Mouse (Mus musculus): ENCODE results near the gene Prss57. TPM values are rescaled to one million over a fixed set of nuclear protein-coding genes. Genes with fewer than 3 reads are reported as not detected.

Prss57 gene
- polyA plus RNA-seq, 1 experiment from 2014 or later: 7.1 TPM

GRCm38 (mm10) chr10:79793738-79794490, 3.2 kb upstream of the Prss57 start:
- peak overlapping the region; percentile 53 for H3K9ac ChIP-seq
- peaks cover 53% of the 10 kb centered on the region for H3K4me1 ChIP-seq (replicated peaks)
- ATAC-seq (ENCODE audit: insufficient read depth): no peak
- H3K4me2 ChIP-seq: peak overlapping the region; percentile 85
- H3K36me3 ChIP-seq (replicated peaks): no peaks in the 10 kb centered on the region
- H3K4me3 ChIP-seq (replicated peaks): peak overlapping the region; percentile 64
- no peaks in the 10 kb centered on the region for H3K9me3 ChIP-seq (replicated peaks)
- WGBS (ENCODE audit: insufficient replicate concordance): 8% methylated on average over 38 of the region's 38 CpGs
- H3K27me3 ChIP-seq: peaks cover 23% of the 10 kb centered on the region
- H3K27ac ChIP-seq (replicated peaks): peak overlapping the region; percentile 33; the same call in 1 of the 2 replicates

GRCm38 (mm10) chr10:79793051-79793737, 2.4 kb upstream of the Prss57 start, which contains the start of gene Palm:
TSS of gene Palm (plus strand) at chr10:79793572.
- peak within 1 kb of the TSS; percentile 53 for H3K9ac ChIP-seq
- ATAC-seq (ENCODE audit: insufficient read depth): peak; percentile 36; the same call in 1 of the 2 replicates
- WGBS (ENCODE audit: insufficient replicate concordance): 4% methylated on average over 51 of the region's 51 CpGs
- peak within 1 kb of the TSS; percentile 64 for H3K4me3 ChIP-seq (replicated peaks)
- peak within 1 kb of the TSS; percentile 33; the same call in 1 of the 2 replicates for H3K27ac ChIP-seq (replicated peaks)
- no peaks in the 10 kb centered on the region for H3K9me3 ChIP-seq (replicated peaks)
- H3K36me3 ChIP-seq (replicated peaks): no peaks in the 10 kb centered on the region
- peaks cover 23% of the 10 kb centered on the region for H3K27me3 ChIP-seq
- peaks cover 49% of the 10 kb centered on the region for H3K4me1 ChIP-seq (replicated peaks)
- peak within 1 kb of the TSS; percentile 85 for H3K4me2 ChIP-seq

- no peaks in the 10 kb centered on the region for H3K9me3 ChIP-seq (replicated peaks)
- no peak overlapping the region for H3K27ac ChIP-seq (replicated peaks)
- H3K36me3 ChIP-seq (replicated peaks): no peaks in the 10 kb centered on the region
- H3K9ac ChIP-seq: no peak overlapping the region
- 66% methylated on average over 5 of the region's 5 CpGs for WGBS (ENCODE audit: insufficient replicate concordance)
- peaks cover 42% of the 10 kb centered on the region for H3K4me1 ChIP-seq (replicated peaks)
- ATAC-seq (ENCODE audit: insufficient read depth): no peak
- H3K4me3 ChIP-seq (replicated peaks): no peak overlapping the region
- H3K27me3 ChIP-seq: peaks cover 23% of the 10 kb centered on the region
- no peak overlapping the region; the same call in 1 of the 2 replicates for H3K4me2 ChIP-seq
Measured at GRCm38 (mm10) chr10:79792339-79793040, 1.7 kb upstream of the Prss57 start.

- no peaks in the 10 kb centered on the region for H3K36me3 ChIP-seq (replicated peaks)
- no peak for ATAC-seq (ENCODE audit: insufficient read depth)
- H3K4me2 ChIP-seq: no peak overlapping the region
- 54% methylated on average over 2 of the region's 2 CpGs for WGBS (ENCODE audit: insufficient replicate concordance)
- H3K9me3 ChIP-seq (replicated peaks): no peaks in the 10 kb centered on the region
- peaks cover 24% of the 10 kb centered on the region for H3K4me1 ChIP-seq (replicated peaks)
- peaks cover 18% of the 10 kb centered on the region for H3K27me3 ChIP-seq
- H3K27ac ChIP-seq (replicated peaks): 0 out of 2 replicates have a peak overlapping the region, but pooled peaks have one; percentile 42
- no peak overlapping the region for H3K9ac ChIP-seq
- no peak overlapping the region for H3K4me3 ChIP-seq (replicated peaks)
Measured at GRCm38 (mm10) chr10:79789581-79789980, 1.2 kb downstream of the Prss57 start.

GRCm38 (mm10) chr10:79788386-79789158, 2.2 kb downstream of the Prss57 start:
- H3K36me3 ChIP-seq (replicated peaks): no peaks in the 10 kb centered on the region
- 14% methylated on average over 7 of the region's 7 CpGs for WGBS (ENCODE audit: insufficient replicate concordance)
- H3K27ac ChIP-seq (replicated peaks): 0 out of 2 replicates have a peak overlapping the region, but pooled peaks have one; percentile 42
- no peak overlapping the region for H3K4me3 ChIP-seq (replicated peaks)
- peaks cover 15% of the 10 kb centered on the region for H3K4me1 ChIP-seq (replicated peaks)
- 0 out of 2 replicates have a peak overlapping the region, but pooled peaks have one; percentile 1 for H3K4me2 ChIP-seq
- ATAC-seq (ENCODE audit: insufficient read depth): no peak
- H3K27me3 ChIP-seq: peaks cover 13% of the 10 kb centered on the region
- no peaks in the 10 kb centered on the region for H3K9me3 ChIP-seq (replicated peaks)
- H3K9ac ChIP-seq: no peak overlapping the region

GRCm38 (mm10) chr10:79783920-79784800, 6.6 kb downstream of the Prss57 start:
- H3K4me2 ChIP-seq: no peak overlapping the region
- H3K27ac ChIP-seq (replicated peaks): no peak overlapping the region
- H3K9me3 ChIP-seq (replicated peaks): no peaks in the 10 kb centered on the region
- no peak overlapping the region for H3K4me3 ChIP-seq (replicated peaks)
- 51% methylated on average over 27 of the region's 27 CpGs for WGBS (ENCODE audit: insufficient replicate concordance)
- ATAC-seq (ENCODE audit: insufficient read depth): no peak
- no peak overlapping the region for H3K9ac ChIP-seq
- H3K36me3 ChIP-seq (replicated peaks): no peaks in the 10 kb centered on the region
- H3K27me3 ChIP-seq: peaks cover 51% of the 10 kb centered on the region
- peaks cover 28% of the 10 kb centered on the region for H3K4me1 ChIP-seq (replicated peaks)

- no peak overlapping the region for H3K27ac ChIP-seq (replicated peaks)
- no peak overlapping the region for H3K4me2 ChIP-seq
- H3K27me3 ChIP-seq: peaks cover 62% of the 10 kb centered on the region
- peaks cover 25% of the 10 kb centered on the region for H3K4me1 ChIP-seq (replicated peaks)
- no peak for ATAC-seq (ENCODE audit: insufficient read depth)
- no peaks in the 10 kb centered on the region for H3K9me3 ChIP-seq (replicated peaks)
- 52% methylated on average over 7 of the region's 7 CpGs for WGBS (ENCODE audit: insufficient replicate concordance)
- no peak overlapping the region for H3K4me3 ChIP-seq (replicated peaks)
- H3K36me3 ChIP-seq (replicated peaks): no peaks in the 10 kb centered on the region
- H3K9ac ChIP-seq: no peak overlapping the region
Measured at GRCm38 (mm10) chr10:79783050-79783449, 7.7 kb downstream of the Prss57 start.

GRCm38 (mm10) chr10:79781956-79782355, 8.8 kb downstream of the Prss57 start:
- peaks cover 32% of the 10 kb centered on the region for H3K4me1 ChIP-seq (replicated peaks)
- H3K9me3 ChIP-seq (replicated peaks): no peaks in the 10 kb centered on the region
- H3K9ac ChIP-seq: no peak overlapping the region
- H3K36me3 ChIP-seq (replicated peaks): no peaks in the 10 kb centered on the region
- no peak overlapping the region for H3K4me3 ChIP-seq (replicated peaks)
- peaks cover 73% of the 10 kb centered on the region for H3K27me3 ChIP-seq
- no peak for ATAC-seq (ENCODE audit: insufficient read depth)
- no peak overlapping the region for H3K4me2 ChIP-seq
- H3K27ac ChIP-seq (replicated peaks): no peak overlapping the region
- WGBS (ENCODE audit: insufficient replicate concordance): 50% methylated on average over 5 of the region's 5 CpGs

- no peak for ATAC-seq (ENCODE audit: insufficient read depth)
- H3K4me2 ChIP-seq: peak overlapping the region; percentile 78
- no peaks in the 10 kb centered on the region for H3K9me3 ChIP-seq (replicated peaks)
- H3K9ac ChIP-seq: no peak overlapping the region
- no peak overlapping the region for H3K27ac ChIP-seq (replicated peaks)
- no peaks in the 10 kb centered on the region for H3K36me3 ChIP-seq (replicated peaks)
- 29% methylated on average over 21 of the region's 21 CpGs for WGBS (ENCODE audit: insufficient replicate concordance)
- peak overlapping the region; percentile 52 for H3K4me3 ChIP-seq (replicated peaks)
- peaks cover 81% of the 10 kb centered on the region for H3K27me3 ChIP-seq
- peaks cover 34% of the 10 kb centered on the region for H3K4me1 ChIP-seq (replicated peaks)
Measured at GRCm38 (mm10) chr10:79781139-79781538, 9.6 kb downstream of the Prss57 start.

GRCm38 (mm10) chr10:79780664-79781015, 10.1 kb downstream of the Prss57 start:
- Histone ChIP-seq H3K36me3 (replicated peaks) (no peaks in the 10 kb centered on the region), H3K27ac (replicated peaks) (peak overlapping the region; percentile 61), H3K9ac (no peak overlapping the region), H3K9me3 (replicated peaks) (no peaks in the 10 kb centered on the region), H3K4me2 (peak overlapping the region; percentile 78), H3K4me1 (replicated peaks) (peaks cover 34% of the 10 kb centered on the region), H3K27me3 (peaks cover 85% of the 10 kb centered on the region), H3K4me3 (replicated peaks) (peak overlapping the region; percentile 52)
- 2% methylated on average over 13 of the region's 13 CpGs for WGBS (ENCODE audit: insufficient replicate concordance)
- no peak; the same call in 1 of the 2 replicates for ATAC-seq (ENCODE audit: insufficient read depth)
